Mouse (Mus musculus) intestine, embryonic 16.5 days (tissue): ENCODE measurements around the gene Slc30a5. TPM values are rescaled to one million over a fixed set of nuclear protein-coding genes. Genes with fewer than 3 reads are reported as not detected.

Experiments used
- ATAC-seq: fragments of 200-750 bp; cut with Nextera tagmentation; 2 replicates; pipeline ENCODE4 v1.8.0; 2017; ENCODE audit warnings: moderate TSS enrichment, moderate library complexity
- H3K27ac ChIP-seq: fragments of 300-500 bp; sonication (generic); 2 replicates; pipeline ENCODE4 v1.5.1; 2014; ENCODE audit warnings: mild to moderate bottlenecking, low read length
- H3K27me3 ChIP-seq: fragments of 300-500 bp; sonication (generic); replicated peaks from 2 replicates; pipeline ENCODE4 v1.6.1; 2014; ENCODE audit warnings: low read length, control low read depth, mixed read lengths; ENCODE audit not compliant: control insufficient read depth, insufficient read depth
- H3K36me3 ChIP-seq: fragments of 300-500 bp; sonication (generic); 2 replicates; pipeline ENCODE4 v1.6.1; 2014; ENCODE audit warnings: low read length, control low read depth; ENCODE audit not compliant: control insufficient read depth, insufficient read depth
- H3K4me1 ChIP-seq: fragments of 300-500 bp; sonication (generic); 2 replicates; pipeline ENCODE4 v1.6.1; 2014; ENCODE audit warnings: low read length, control low read depth, mixed read lengths; ENCODE audit not compliant: control insufficient read depth, insufficient read depth
- H3K4me2 ChIP-seq: fragments of 300-500 bp; sonication (generic); 2 replicates; pipeline ENCODE4 v1.6.1; 2014; ENCODE audit warnings: low read depth, low read length, control low read depth
- H3K4me3 ChIP-seq: fragments of 300-500 bp; sonication (generic); 2 replicates; pipeline ENCODE4 v1.5.1; 2014; ENCODE audit warnings: mild to moderate bottlenecking, low read length
- H3K9ac ChIP-seq: fragments of 300-500 bp; sonication (generic); 2 replicates; pipeline ENCODE4 v1.6.1; 2014; ENCODE audit warnings: low read depth, low read length
- H3K9me3 ChIP-seq: fragments of 300-500 bp; sonication (generic); 2 replicates; pipeline ENCODE4 v1.6.1; 2016; ENCODE audit warnings: low read length, control low read depth; ENCODE audit not compliant: control insufficient read depth
- WGBS: fragments of 180-500 bp; shearing (Covaris S2); extraction: QIAGEN DNeasy Blood & Tissue Kit; methylation state at CpG from one replicate; pipeline ENCODE4 v1.1.7; 2014; 5-methylcytosine and 5-hydroxymethylcytosine counted together
- polyA plus RNA-seq: library from polyadenylated mRNA; unstranded; fragments of >200 nt; fragmentation: Nextera tagmentation; extraction: Ambion mirVana; gene quantifications from 2 replicates; pipeline ENCODE4 v1.2.1, GENCODE M21; 2015

Slc30a5 gene
- polyA plus RNA-seq, 1 experiment from 2014 or later = 59.1 TPM

DNA sequence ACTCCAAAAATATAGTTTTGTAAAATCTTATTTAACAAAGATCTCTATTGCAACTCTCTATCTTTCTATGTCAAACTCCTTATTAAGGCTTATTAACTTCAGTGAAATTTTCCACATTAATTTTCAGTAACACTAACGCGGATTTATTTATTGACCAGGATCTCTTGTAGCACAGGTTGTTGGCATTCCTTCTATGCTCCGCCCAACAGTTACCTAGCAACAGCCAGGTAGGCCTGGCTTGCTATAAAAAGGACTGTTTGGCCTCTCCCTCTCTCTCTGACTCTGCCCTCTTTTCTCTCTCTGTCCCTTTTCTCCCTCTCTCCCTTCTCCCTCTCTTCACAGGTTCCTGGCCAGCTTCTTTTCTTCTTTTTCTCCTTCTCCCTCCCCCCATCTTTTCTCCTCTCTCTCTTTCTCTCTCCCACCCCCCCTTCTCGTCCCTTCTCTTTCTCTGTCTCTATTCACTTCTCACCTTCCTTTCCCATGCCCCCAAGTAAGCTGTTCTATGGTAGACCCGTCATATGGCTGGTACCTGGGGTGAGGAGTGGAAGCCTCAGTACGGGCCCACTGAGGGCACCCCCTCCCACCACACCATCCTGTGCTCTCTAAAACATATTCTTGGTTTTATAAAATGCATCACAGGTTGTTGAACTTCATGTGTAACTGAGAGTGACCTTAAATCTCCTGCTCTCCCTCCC is 45.8 kb downstream of the Slc30a5 start:
- peaks cover 18% of the 10 kb centered on the region for H3K4me1 ChIP-seq
- no peaks in the 10 kb centered on the region for H3K36me3 ChIP-seq
- no peak overlapping the region for H3K4me2 ChIP-seq
- WGBS = 57% methylated on average over 6 of the region's 6 CpGs
- peak; percentile 24; the same call in 1 of the 2 replicates for ATAC-seq
- no peak overlapping the region for H3K4me3 ChIP-seq
- no peak overlapping the region for H3K9ac ChIP-seq
- no peaks in the 10 kb centered on the region for H3K27me3 ChIP-seq
- H3K27ac ChIP-seq = no peak overlapping the region
- no peaks in the 10 kb centered on the region for H3K9me3 ChIP-seq

DNA sequence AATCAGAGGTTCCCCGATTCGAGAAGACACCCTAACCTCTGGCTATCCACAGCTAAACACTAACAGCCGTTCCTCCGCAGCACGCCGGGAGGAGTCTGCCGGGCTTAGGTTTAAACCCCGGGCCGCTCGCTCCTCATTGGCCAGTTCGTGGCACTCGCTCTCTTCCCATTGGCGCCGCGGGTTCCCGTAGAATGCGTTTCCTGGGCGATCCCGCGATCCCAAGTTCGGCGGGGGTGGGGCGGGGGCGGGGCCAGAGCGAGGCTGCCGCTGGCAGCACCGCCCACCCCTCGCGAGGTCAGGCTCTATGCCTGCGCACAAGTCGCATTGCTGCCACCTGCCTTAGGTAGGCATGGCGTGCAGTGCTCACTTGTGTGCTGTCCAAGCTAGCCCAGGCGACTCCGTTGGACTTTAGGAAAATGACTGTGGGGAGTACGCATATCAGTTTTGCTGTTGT is 46.8 kb downstream of the Slc30a5 start, which contains the start of gene Ccnb1:
Gene Ccnb1, minus strand, starts transcription at position 157 of the 454 bp plus-strand sequence.
- WGBS = under 1% methylated on average over 35 of the region's 35 CpGs
- Histone ChIP-seq H3K9me3 (no peaks in the 10 kb centered on the region), H3K36me3 (no peaks in the 10 kb centered on the region), H3K27me3 (no peaks in the 10 kb centered on the region), H3K4me1 (peaks cover 18% of the 10 kb centered on the region), H3K4me2 (peak within 1 kb of the TSS; percentile 64), H3K9ac (peak within 1 kb of the TSS; percentile 72), H3K4me3 (peak within 1 kb of the TSS; percentile 63), H3K27ac (peak within 1 kb of the TSS; percentile 46; the same call in 1 of the 2 replicates)
- peak; percentile 99 for ATAC-seq

DNA sequence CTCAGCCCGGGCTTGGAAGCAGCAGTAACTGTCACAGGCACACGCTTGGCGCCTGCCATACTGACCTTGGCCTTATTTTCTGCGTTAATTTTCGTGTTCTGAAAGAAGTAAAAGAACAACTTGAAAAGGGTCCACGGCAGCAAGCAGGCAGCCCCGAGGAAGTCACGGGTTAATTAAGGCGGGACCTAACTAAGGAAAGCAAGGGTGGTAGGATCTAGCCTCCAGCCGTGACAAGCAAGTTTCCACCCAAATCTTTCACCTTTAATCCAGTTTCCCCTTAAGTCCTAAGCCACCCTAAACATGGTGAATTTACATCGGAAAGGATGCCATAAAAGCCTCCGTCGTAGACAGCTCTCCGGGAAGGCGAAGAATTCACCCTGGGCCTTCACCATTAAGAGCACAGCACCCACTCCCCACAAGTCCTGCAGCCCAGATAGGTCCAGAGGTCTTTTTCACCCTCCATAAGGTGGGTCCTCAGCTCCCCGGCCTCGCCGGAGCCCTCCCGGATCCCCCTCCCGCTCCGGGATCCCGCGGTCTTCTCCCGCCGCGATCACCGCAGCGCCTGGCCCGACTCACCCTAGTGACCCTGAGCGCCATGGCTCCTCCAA is 47.3 kb downstream of the Slc30a5 start:
- H3K27me3 ChIP-seq = no peaks in the 10 kb centered on the region
- peaks cover 18% of the 10 kb centered on the region for H3K4me1 ChIP-seq
- H3K9ac ChIP-seq = peak overlapping the region; percentile 72
- ATAC-seq = peak; percentile 41
- H3K9me3 ChIP-seq = no peaks in the 10 kb centered on the region
- H3K4me3 ChIP-seq = peak overlapping the region; percentile 63
- H3K36me3 ChIP-seq = no peaks in the 10 kb centered on the region
- WGBS = under 1% methylated on average over 30 of the region's 30 CpGs
- peak overlapping the region; percentile 8; the same call in 1 of the 2 replicates for H3K27ac ChIP-seq
- H3K4me2 ChIP-seq = peak overlapping the region; percentile 52

DNA sequence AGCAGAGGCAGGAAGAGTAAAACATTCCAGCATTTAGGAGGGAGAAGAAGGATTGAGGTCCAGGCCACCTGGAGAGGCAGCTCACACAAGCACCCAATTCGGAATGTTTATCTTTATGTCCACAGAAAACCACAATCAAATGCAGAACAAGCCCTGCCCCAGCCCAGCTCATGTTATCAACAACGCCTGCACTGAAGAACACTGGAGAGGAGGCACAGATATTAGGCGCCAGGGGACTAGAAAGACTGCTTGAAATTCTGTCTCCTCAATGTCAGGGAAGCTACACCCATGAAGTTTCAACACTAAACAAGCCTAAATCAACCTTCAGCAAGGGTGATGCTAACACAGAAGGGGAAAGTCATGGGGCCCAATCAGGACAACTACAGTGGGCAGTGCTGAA is 55.7 kb downstream of the Slc30a5 start:
- no peak overlapping the region for H3K27ac ChIP-seq
- H3K36me3 ChIP-seq = no peaks in the 10 kb centered on the region
- no peak overlapping the region for H3K4me2 ChIP-seq
- no peaks in the 10 kb centered on the region for H3K27me3 ChIP-seq
- WGBS = 73% methylated on average over 3 of the region's 3 CpGs
- no peak overlapping the region for H3K4me3 ChIP-seq
- peaks cover 15% of the 10 kb centered on the region for H3K4me1 ChIP-seq
- H3K9me3 ChIP-seq = no peaks in the 10 kb centered on the region
- no peak overlapping the region for H3K9ac ChIP-seq
- no peak for ATAC-seq

DNA sequence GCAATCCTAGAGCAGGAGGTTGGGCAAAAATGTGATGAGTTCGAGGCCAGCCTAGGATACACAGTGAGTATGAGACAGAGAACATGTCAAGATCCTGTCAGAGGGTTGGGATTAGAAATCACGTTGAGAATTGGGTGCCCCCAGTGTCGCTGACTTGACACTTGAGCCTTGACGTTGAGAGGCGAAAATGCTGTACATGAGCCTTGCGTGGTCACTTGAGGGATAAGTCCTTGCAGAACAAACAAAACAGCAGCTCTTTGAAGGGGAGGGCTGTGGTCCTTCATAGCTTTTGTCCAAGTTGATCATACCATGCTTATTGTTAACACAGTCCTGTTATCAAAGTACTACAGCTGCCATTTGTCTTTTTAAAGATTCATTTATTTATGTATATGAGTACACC is 56.5 kb downstream of the Slc30a5 start:
- Histone ChIP-seq H3K27me3 (no peaks in the 10 kb centered on the region), H3K4me2 (no peak overlapping the region), H3K27ac (no peak overlapping the region), H3K9ac (no peak overlapping the region), H3K4me1 (peaks cover 15% of the 10 kb centered on the region), H3K4me3 (no peak overlapping the region), H3K9me3 (no peaks in the 10 kb centered on the region), H3K36me3 (no peaks in the 10 kb centered on the region)
- WGBS = 67% methylated on average over 6 of the region's 6 CpGs
- no peak for ATAC-seq

DNA sequence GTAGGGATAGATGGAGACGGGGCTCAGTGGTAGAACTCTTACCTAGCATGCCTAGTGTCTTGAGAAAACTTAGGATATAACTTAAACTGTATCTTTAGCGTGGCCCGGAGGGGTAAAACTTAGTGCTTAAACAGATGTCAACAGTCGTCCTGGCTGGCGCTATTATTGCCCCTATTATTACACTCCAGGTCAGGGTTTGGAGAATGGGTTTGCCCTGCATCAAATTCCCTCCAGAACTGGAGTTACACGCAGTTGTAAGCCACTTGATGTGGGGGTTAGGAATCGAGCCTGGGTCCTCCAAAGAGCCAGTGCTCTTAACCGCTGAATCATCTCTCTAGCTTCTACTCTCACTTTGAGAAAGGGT is 57.2 kb downstream of the Slc30a5 start:
- 10% methylated on average over 8 of the region's 8 CpGs for WGBS
- Histone ChIP-seq H3K27me3 (no peaks in the 10 kb centered on the region), H3K4me2 (peak overlapping the region; percentile 96), H3K36me3 (no peaks in the 10 kb centered on the region), H3K4me1 (peaks cover 15% of the 10 kb centered on the region), H3K9me3 (no peaks in the 10 kb centered on the region), H3K27ac (no peak overlapping the region), H3K9ac (peak overlapping the region; percentile 27), H3K4me3 (peak overlapping the region; percentile 96)
- ATAC-seq = peak; percentile 37

DNA sequence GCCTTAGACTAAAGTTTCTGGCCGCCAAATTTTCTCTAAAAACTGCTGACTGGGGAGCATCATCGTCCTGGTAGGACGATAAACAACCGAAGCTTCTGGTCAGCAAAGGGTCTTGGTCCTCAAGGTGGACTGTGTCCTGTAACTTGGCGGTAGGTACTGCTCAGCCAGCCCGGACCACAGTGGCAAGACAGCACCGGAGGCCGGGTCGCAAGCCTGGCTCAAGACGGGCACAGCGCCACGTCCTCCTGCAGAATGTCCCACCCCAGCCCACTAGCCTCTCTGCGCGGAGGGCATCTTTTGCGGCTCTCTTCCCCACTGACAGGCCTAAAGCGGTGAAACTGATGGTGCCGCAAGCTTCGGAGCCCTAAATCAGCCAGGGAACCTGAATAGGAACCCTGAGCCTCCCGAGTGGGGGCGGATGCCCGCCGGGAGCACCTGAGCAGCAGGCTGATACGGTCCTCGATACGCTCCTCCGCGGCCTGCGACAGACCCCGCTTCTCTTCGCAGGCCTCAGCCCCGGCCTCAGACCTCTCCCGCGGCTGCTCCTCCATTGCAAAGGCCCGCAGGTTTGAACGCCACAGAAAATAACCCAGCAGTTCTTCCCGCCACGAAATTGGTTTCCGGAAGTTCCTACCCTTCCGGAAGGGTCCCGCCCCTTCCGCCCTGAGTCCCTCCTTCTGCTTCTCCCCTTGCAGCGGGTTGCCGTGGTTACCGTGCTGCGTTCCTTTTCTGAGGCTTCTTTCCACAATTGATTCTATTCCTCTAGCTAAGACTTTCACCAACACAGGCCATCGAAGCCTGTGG is 57.8 kb downstream of the Slc30a5 start, which contains the start of gene Cenph:
Gene Cenph, minus strand, starts transcription at position 648 of the 804 bp plus-strand sequence.
- peak within 1 kb of the TSS; percentile 86 for H3K9ac ChIP-seq
- H3K9me3 ChIP-seq = no peaks in the 10 kb centered on the region
- peaks cover 15% of the 10 kb centered on the region for H3K4me1 ChIP-seq
- no peaks in the 10 kb centered on the region for H3K36me3 ChIP-seq
- peak within 1 kb of the TSS; percentile 17; the same call in 1 of the 2 replicates for H3K27ac ChIP-seq
- H3K4me3 ChIP-seq = peak within 1 kb of the TSS; percentile 96
- 0% methylated on average over 46 of the region's 46 CpGs for WGBS
- H3K4me2 ChIP-seq = peak within 1 kb of the TSS; percentile 96
- H3K27me3 ChIP-seq = no peaks in the 10 kb centered on the region
- ATAC-seq = peak; percentile 96

DNA sequence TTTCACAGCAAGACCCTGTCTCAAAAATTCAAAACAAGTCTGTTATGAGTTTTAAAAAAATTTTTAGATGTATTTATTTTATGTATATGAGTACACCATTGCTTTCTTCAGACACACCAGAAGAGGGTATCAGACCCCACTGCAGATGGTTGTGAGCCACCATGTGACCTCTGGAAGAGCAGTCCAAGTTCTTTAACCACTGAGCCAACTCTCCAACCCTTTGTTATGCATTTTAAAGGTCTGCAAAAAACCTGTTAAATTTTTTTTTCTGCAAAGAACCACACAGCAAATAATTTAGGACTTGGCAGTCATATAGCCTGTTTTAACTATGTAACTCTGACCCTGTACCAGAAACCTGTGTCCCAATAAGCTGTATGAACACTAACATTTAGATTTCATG is 58.5 kb downstream of the Slc30a5 start:
- no peak for ATAC-seq
- Histone ChIP-seq H3K4me2 (peak overlapping the region; percentile 96), H3K9ac (peak overlapping the region; percentile 86), H3K9me3 (no peaks in the 10 kb centered on the region), H3K4me3 (peak overlapping the region; percentile 96), H3K4me1 (peaks cover 15% of the 10 kb centered on the region), H3K27me3 (no peaks in the 10 kb centered on the region), H3K27ac (no peak overlapping the region), H3K36me3 (no peaks in the 10 kb centered on the region)

DNA sequence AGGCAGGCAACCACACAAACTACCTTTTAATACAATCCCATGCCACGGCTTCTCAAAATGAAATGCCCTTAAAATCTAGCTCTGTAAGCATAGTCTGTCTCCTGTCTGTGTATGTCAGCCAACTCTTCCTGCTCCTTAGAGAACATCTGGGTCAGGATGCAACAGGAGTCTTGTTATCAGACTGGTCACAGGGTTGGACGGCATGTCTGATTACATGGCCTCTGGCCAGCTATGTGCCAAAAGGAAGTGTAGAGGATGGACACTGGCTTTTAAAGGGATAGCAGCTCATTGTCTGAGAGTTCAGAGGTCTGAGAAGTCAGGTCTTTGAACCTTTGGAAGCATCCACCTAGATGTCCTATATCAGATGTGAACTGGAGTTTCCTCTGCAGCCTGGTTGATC is 77.9 kb downstream of the Slc30a5 start:
- H3K4me1 ChIP-seq = no peaks in the 10 kb centered on the region
- no peaks in the 10 kb centered on the region for H3K36me3 ChIP-seq
- H3K4me3 ChIP-seq = no peak overlapping the region
- no peaks in the 10 kb centered on the region for H3K27me3 ChIP-seq
- H3K9me3 ChIP-seq = no peaks in the 10 kb centered on the region
- no peak overlapping the region for H3K9ac ChIP-seq
- no peak for ATAC-seq
- H3K4me2 ChIP-seq = no peak overlapping the region
- WGBS = 92% methylated on average over 2 of the region's 2 CpGs
- no peak overlapping the region for H3K27ac ChIP-seq
